Mouse (Mus musculus): Measurements from ENCODE around the gene Tmem108. TPM values are rescaled to one million over a fixed set of nuclear protein-coding genes. Genes with fewer than 3 reads are reported as not detected.

Tmem108 gene
- total RNA-seq, 2 experiments from 2014 or later = 50.2 to 54.2 TPM

GRCm38 (mm10) chr9:103721486-103721885, 40.2 kb downstream of the Tmem108 start:
- no peak for DNase-seq (ENCODE audit: low spot score in 2 of 2)

GRCm38 (mm10) chr9:103721081-103721480, 40.6 kb downstream of the Tmem108 start:
- DNase-seq (ENCODE audit: low spot score in 2 of 2) = no peak

- no peak for DNase-seq (ENCODE audit: low spot score in 2 of 2)
These were observed 41.6 kb downstream of the Tmem108 start for GRCm38 (mm10) chr9:103720021-103720420.

- DNase-seq (ENCODE audit: low spot score in 2 of 2) = no peak
These were observed 45.6 kb downstream of the Tmem108 start for GRCm38 (mm10) chr9:103716002-103716401.

- no peak for DNase-seq (ENCODE audit: low spot score in 2 of 2)
These were observed 46.3 kb downstream of the Tmem108 start for GRCm38 (mm10) chr9:103715352-103715751.

GRCm38 (mm10) chr9:103713230-103713629, 48.4 kb downstream of the Tmem108 start:
- no peak for DNase-seq (ENCODE audit: low spot score in 2 of 2)

- DNase-seq (ENCODE audit: low spot score in 2 of 2) = no peak
These were observed 48.9 kb downstream of the Tmem108 start for GRCm38 (mm10) chr9:103712711-103713110.

GRCm38 (mm10) chr9:103709694-103710093, 51.9 kb downstream of the Tmem108 start:
- no peak for DNase-seq (ENCODE audit: low spot score in 2 of 2)

- DNase-seq (ENCODE audit: low spot score in 2 of 2) = no peak
These were observed 53.0 kb downstream of the Tmem108 start for GRCm38 (mm10) chr9:103708514-103709173.

GRCm38 (mm10) chr9:103707857-103708256, 53.8 kb downstream of the Tmem108 start:
- DNase-seq (ENCODE audit: low spot score in 2 of 2) = no peak

GRCm38 (mm10) chr9:103707000-103707790, 54.4 kb downstream of the Tmem108 start:
- DNase-seq (ENCODE audit: low spot score in 2 of 2) = no peak

- DNase-seq (ENCODE audit: low spot score in 2 of 2) = no peak
These were observed 55.9 kb downstream of the Tmem108 start for GRCm38 (mm10) chr9:103705717-103706116.

- DNase-seq (ENCODE audit: low spot score in 2 of 2) = no peak
These were observed 58.6 kb downstream of the Tmem108 start for GRCm38 (mm10) chr9:103703014-103703413.

- no peak for DNase-seq (ENCODE audit: low spot score in 2 of 2)
These were observed 59.2 kb downstream of the Tmem108 start for GRCm38 (mm10) chr9:103702452-103702851.

GRCm38 (mm10) chr9:103701448-103701847, 60.2 kb downstream of the Tmem108 start:
- DNase-seq (ENCODE audit: low spot score in 2 of 2) = no peak

GRCm38 (mm10) chr9:103700240-103700639, 61.4 kb downstream of the Tmem108 start:
- no peak for DNase-seq (ENCODE audit: low spot score in 2 of 2)

- DNase-seq (ENCODE audit: low spot score in 2 of 2) = peak in 1 of 2 experiments; percentile 55
These were observed 64.7 kb downstream of the Tmem108 start for GRCm38 (mm10) chr9:103696967-103697366.

- no peak for DNase-seq (ENCODE audit: low spot score in 2 of 2)
These were observed 67.8 kb downstream of the Tmem108 start for GRCm38 (mm10) chr9:103693826-103694225.

GRCm38 (mm10) chr9:103692699-103693098, 68.9 kb downstream of the Tmem108 start:
- peak; percentile 53 to 84 for DNase-seq (ENCODE audit: low spot score in 2 of 2)

- DNase-seq (ENCODE audit: low spot score in 2 of 2) = no peak
These were observed 69.8 kb downstream of the Tmem108 start for GRCm38 (mm10) chr9:103691847-103692246.

- no peak for DNase-seq (ENCODE audit: low spot score in 2 of 2)
These were observed 71.2 kb downstream of the Tmem108 start for GRCm38 (mm10) chr9:103690446-103690845.

- no peak for DNase-seq (ENCODE audit: low spot score in 2 of 2)
These were observed 71.9 kb downstream of the Tmem108 start for GRCm38 (mm10) chr9:103689697-103690096.
